Mouse (Mus musculus): ENCODE results near the gene Fbxo47.

The Fbxo47 gene

GRCm38 (mm10) chr11:97833352-97833751, 50.6 kb downstream of the Fbxo47 start:
- no peak for DNase-seq (ENCODE audit: extremely low spot score, low read depth, low spot score)

- DNase-seq (ENCODE audit: extremely low spot score, low read depth, low spot score), result no peak
Observed at GRCm38 (mm10) chr11:97832001-97832400, 52.0 kb downstream of the Fbxo47 start.

- no peak for DNase-seq (ENCODE audit: extremely low spot score, low read depth, low spot score)
Observed at GRCm38 (mm10) chr11:97830501-97830900, 53.5 kb downstream of the Fbxo47 start.

GRCm38 (mm10) chr11:97829913-97830476, 54.0 kb downstream of the Fbxo47 start:
- DNase-seq (ENCODE audit: extremely low spot score, low read depth, low spot score), result no peak

- no peak for DNase-seq (ENCODE audit: extremely low spot score, low read depth, low spot score)
Observed at GRCm38 (mm10) chr11:97829365-97829764, 54.6 kb downstream of the Fbxo47 start.

GRCm38 (mm10) chr11:97827654-97828053, 56.3 kb downstream of the Fbxo47 start:
- DNase-seq (ENCODE audit: extremely low spot score, low read depth, low spot score), result no peak

- no peak for DNase-seq (ENCODE audit: extremely low spot score, low read depth, low spot score)
Observed at GRCm38 (mm10) chr11:97826414-97826813, 57.5 kb downstream of the Fbxo47 start.

GRCm38 (mm10) chr11:97825971-97826370, 58.0 kb downstream of the Fbxo47 start:
- DNase-seq (ENCODE audit: extremely low spot score, low read depth, low spot score), result no peak

GRCm38 (mm10) chr11:97825295-97825694, 58.7 kb downstream of the Fbxo47 start:
- DNase-seq (ENCODE audit: extremely low spot score, low read depth, low spot score), result no peak

GRCm38 (mm10) chr11:97824895-97825294, 59.1 kb downstream of the Fbxo47 start:
- no peak for DNase-seq (ENCODE audit: extremely low spot score, low read depth, low spot score)

- no peak for DNase-seq (ENCODE audit: extremely low spot score, low read depth, low spot score)
Observed at GRCm38 (mm10) chr11:97824168-97824567, 59.8 kb downstream of the Fbxo47 start.

- DNase-seq (ENCODE audit: extremely low spot score, low read depth, low spot score), result no peak
Observed at GRCm38 (mm10) chr11:97822840-97823603, 60.9 kb downstream of the Fbxo47 start.

- no peak for DNase-seq (ENCODE audit: extremely low spot score, low read depth, low spot score)
Observed at GRCm38 (mm10) chr11:97821401-97822064, 62.4 kb downstream of the Fbxo47 start.

GRCm38 (mm10) chr11:97820840-97821239, 63.1 kb downstream of the Fbxo47 start:
- DNase-seq (ENCODE audit: extremely low spot score, low read depth, low spot score), result no peak

- no peak for DNase-seq (ENCODE audit: extremely low spot score, low read depth, low spot score)
Observed at GRCm38 (mm10) chr11:97819923-97820322, 64.0 kb downstream of the Fbxo47 start.

GRCm38 (mm10) chr11:97819102-97819501, 64.9 kb downstream of the Fbxo47 start:
- no peak for DNase-seq (ENCODE audit: extremely low spot score, low read depth, low spot score)

GRCm38 (mm10) chr11:97818571-97818970, 65.4 kb downstream of the Fbxo47 start:
- no peak for DNase-seq (ENCODE audit: extremely low spot score, low read depth, low spot score)

GRCm38 (mm10) chr11:97818003-97818402, 66.0 kb downstream of the Fbxo47 start:
- no peak for DNase-seq (ENCODE audit: extremely low spot score, low read depth, low spot score)

GRCm38 (mm10) chr11:97817379-97817778, 66.6 kb downstream of the Fbxo47 start:
- no peak for DNase-seq (ENCODE audit: extremely low spot score, low read depth, low spot score)

- DNase-seq (ENCODE audit: extremely low spot score, low read depth, low spot score), result no peak
Observed at GRCm38 (mm10) chr11:97816916-97817315, 67.0 kb downstream of the Fbxo47 start.

- DNase-seq (ENCODE audit: extremely low spot score, low read depth, low spot score), result no peak
Observed at GRCm38 (mm10) chr11:97816176-97816575, 67.8 kb downstream of the Fbxo47 start.

- no peak for DNase-seq (ENCODE audit: extremely low spot score, low read depth, low spot score)
Observed at GRCm38 (mm10) chr11:97815736-97816135, 68.2 kb downstream of the Fbxo47 start.

Measured in hindlimb bud, embryonic 11.5 days (tissue).